Mouse (Mus musculus) left cerebral cortex, postnatal 10 days (tissue): ENCODE data around the gene Ing1. TPM values are rescaled to one million over a fixed set of nuclear protein-coding genes. Genes with fewer than 3 reads are reported as not detected.

Experiments used
- DNase-seq, 2 experiments: peaks; one replicate each; pipeline ENCODE4 v3.0.0; 2021 to 2022; ENCODE audit warnings: low spot score in 2 of 2, mixed read lengths in 1 of 2; ENCODE audit errors: extremely low spot score in 1 of 2
- intact Hi-C: fragments of 180-260 bp; cut with DNase I; formaldehyde crosslinking; loops from one replicate; pipeline ENCODE4 v1.15.1; 2025
- total RNA-seq, 2 experiments: library from RNA; stranded (reverse); gene quantifications; 2 replicates each; pipeline ENCODE4 v1.2.3; 2021

The Ing1 gene
- total RNA-seq, 2 experiments from 2014 or later: 36.1 to 40.2 TPM

GRCm38 (mm10) chr8:11571950-11572349, 16.6 kb downstream of the Ing1 start:
- intact Hi-C loops: no loop called here
- DNase-seq: no peak

DNA sequence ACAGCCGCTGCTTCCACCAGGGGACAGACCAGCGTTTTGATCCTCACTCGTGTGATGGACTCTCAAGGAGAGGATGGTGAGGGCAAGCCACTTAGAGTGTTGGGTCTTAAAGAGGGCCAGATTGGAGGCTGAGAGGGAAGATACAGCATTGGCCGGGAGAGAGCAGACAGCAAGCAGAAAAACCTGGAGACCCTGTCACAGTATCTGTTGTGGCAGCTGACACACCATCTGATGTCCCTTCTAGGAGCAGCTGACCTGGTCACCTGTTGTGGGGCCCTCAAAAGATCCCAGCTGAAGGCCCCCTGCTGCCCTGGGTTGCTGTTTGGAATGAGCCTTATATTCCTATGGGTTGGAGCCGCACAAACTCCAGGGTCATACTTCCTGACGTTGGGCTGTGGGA, 17.1 kb downstream of the Ing1 start:
- DNase-seq: no peak
- intact Hi-C loops: no loop called here

DNA sequence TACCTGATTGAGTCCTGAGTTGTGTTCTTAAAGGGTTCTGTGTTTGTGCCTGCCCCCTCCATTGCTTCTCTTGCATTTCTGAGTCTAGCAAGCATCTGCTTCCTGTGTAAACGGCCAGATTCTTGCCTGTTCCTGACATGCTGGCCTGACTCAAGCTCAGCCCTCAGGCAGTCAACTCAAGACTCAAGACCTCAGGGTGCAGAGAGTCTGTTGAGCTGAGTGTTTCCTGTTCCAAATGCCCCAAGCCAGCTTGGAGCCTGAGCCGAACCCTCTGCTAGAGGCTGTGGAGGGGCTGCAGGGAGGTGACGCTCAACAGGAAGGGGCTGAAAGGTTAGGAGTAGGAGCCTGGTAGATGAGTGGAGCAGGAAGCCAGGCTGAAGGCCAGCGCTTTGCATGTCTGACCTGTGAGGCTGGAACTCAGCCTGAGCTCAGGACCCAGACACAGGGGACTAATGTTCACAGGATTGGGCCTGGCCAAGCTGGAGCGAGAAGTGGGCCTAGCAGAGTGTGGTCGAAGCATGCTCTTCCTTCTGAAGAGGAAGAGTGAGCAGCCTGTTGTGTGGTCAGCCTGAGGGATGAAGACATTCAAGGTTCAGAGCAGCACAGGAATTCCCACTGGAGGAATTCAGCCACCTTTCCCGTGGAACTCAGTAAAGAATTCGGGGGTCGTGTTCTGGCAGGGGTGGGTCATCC, 19.7 kb downstream of the Ing1 start:
- no peak for DNase-seq
- intact Hi-C loops: no loop called here

- intact Hi-C loops: no loop called here
Measured at GRCm38 (mm10) chr8:11575604-11576384, 20.4 kb downstream of the Ing1 start.

GRCm38 (mm10) chr8:11585513-11586373, 30.4 kb downstream of the Ing1 start:
- intact Hi-C loops: no loop called here
- DNase-seq: no peak

More at GRCm38 (mm10) chr8:11575604-11576384, 20.4 kb downstream of the Ing1 start:
- no peak for DNase-seq

- intact Hi-C loops: no loop called here
- DNase-seq: no peak
Measured at GRCm38 (mm10) chr8:11586374-11586745, 31.0 kb downstream of the Ing1 start.

DNA sequence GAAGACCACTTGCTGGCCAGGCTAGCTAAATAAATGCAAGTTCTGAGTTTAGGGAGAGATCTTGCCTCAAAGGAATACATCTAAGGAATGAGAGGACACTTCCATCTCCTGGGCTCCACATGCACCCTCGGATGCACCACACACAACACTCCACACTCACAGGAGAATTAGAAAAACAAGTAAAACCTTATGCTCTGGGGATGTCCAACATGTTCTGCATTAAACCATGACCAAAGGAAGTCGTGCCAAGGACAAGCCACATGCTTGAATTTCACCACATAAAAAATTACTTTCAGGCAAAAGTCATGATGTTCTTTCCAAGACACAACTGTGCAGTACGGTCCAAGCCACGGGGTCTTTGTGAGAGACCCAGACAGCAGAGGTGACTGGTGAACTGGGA, 36.5 kb downstream of the Ing1 start:
- intact Hi-C loops: no loop called here
- DNase-seq: no peak

DNA sequence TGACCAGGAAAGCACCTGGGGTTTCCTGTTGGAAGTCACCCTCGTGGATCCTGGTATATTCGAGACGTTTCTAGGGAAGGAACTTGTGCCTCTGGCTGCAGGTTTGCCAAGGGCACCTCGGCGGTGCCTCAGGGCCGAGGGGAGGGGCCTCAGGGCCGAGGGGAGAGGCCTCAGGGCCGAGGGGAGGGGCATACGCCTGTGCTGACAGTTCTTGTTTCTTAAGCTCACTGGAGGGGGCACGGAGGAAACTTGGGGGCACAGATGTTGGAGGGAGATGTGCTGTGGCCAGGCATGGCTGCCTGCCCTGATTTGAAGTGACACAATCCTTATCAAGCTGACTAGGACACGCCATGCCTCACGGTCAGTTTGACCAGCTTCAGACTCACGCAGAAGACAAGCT, 36.9 kb downstream of the Ing1 start:
- DNase-seq: no peak
- intact Hi-C loops: no loop called here

DNA sequence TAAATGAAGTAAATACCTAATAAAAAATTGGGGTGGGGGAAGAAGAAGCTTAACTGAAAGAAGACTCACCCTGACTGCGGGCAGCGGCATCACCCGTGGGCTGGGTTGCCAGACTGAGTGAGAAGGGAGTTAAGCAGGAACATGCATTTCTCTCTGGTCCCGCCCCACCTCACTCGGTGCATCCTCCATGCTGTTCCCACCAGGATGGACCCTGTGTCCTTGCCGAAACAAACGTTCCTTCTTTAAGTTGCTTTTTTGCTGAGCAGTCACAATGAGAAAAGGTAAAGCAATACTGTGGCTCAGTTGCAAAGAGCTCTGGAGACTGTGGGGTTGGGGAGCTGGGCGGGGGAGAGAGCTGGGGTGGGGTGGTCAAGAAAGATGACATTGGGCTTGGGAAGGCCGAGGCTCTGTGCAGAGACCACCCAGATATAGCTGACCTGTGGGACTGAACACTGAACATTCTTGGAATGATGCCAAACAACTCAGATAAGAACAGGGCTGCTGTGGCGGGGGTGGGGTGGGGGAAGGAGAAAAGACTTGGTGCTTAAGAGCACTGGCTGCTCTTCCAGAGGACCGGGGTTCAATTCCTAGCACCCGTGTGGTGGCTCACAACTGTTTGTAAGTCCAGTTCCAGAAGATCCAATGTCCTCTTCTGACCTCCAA, 38.0 kb downstream of the Ing1 start:
- intact Hi-C loops: no loop called here
- no peak for DNase-seq

DNA sequence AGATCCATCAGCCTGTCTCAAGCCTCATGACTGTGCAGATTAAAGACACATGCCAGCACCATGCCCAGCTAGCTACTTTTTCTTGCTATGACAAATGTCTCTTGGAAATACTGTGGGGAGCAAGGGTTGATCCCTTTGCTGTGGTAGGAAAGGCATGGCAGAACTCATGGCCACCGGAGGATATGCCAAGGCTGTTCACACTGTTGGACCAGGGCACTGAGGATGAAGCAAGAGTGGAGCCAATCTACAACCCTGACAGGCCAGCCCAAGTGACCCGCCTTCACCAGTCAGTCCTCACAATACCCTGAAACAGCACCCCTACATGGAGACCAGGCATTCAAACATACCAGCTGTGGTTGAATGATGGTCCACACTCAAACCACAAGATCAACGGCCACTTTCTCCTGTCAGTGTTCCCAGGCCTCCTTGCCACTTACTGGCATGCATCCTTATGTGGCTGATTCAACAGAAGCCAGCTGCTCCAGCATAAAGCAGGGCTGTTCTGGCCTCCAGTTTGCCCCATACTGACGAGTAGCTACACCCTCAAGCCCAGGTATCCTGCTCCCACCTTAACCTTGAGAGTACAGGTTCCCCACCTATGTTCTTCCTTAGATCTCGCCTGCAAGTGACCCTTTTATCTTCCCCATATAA, 45.1 kb downstream of the Ing1 start:
- intact Hi-C loops: loop anchor here (5.0 kb wide), 1 partner anchor 43 kb away; the partner anchor contains the start of gene Ing1
- DNase-seq: no peak

- DNase-seq: peak; percentile 16 to 60
- intact Hi-C loops: loop anchor here (5.0 kb wide), 1 partner anchor 45 kb away; the partner anchor contains the start of gene Ing1
Measured at GRCm38 (mm10) chr8:11602006-11602680, 46.8 kb downstream of the Ing1 start.

DNA sequence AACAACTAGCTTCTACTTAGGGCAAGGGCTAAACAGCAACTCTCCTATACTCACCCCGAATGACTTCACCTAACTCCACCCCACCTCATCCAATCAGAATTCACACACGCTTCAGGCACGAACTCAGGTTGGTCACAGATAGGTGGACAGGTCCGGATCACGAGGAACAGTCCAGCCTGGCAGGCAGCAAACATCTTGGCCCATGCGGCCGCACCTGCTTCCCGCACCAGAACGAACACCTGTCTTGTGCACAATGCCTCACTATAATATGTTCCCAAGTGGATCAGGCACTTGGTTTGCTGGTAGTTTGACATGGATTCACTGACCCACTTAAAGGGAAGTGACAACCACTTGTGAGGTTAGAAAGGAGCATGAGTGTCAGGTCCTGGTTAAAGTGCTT, 53.5 kb downstream of the Ing1 start:
- no peak for DNase-seq
- intact Hi-C loops: no loop called here

Other genes starting within 250 kb of the Ing1 start
- gene Col4a2, start 242.8 kb upstream of the Ing1 start, total RNA-seq: 10 to 100 TPM; 76.7 to 80.6 TPM
- 100 to 1,000 TPM; 115 to 123 TPM for gene Col4a1, start 242.7 kb upstream of the Ing1 start, total RNA-seq
- under 1 TPM; 0.64 to 0.67 TPM for gene Rab20, start 76.9 kb upstream of the Ing1 start, total RNA-seq
- 10 to 100 TPM; 55.8 to 60.0 TPM for gene Naxd, start 58.1 kb upstream of the Ing1 start, total RNA-seq
- 10 to 100 TPM; 22.5 to 24.5 TPM for gene Cars2, start 4.8 kb upstream of the Ing1 start, total RNA-seq
- gene Ankrd10, start 80.2 kb downstream of the Ing1 start, total RNA-seq: 10 to 100 TPM; 62.8 to 64.7 TPM
- gene 1700016D06Rik, start 145.5 kb downstream of the Ing1 start, total RNA-seq: not detected
- gene Arhgef7, start 172.2 kb downstream of the Ing1 start, total RNA-seq: 100 to 1,000 TPM; 182 to 189 TPM